Mouse (Mus musculus) T-helper 17 cell (primary cell): Measurements from ENCODE around the gene Tcam1.

Source experiments
- in situ Hi-C, 2 experiments: fragments of 300-600 bp; cut with MboI, MseI; formaldehyde crosslinking; loops; 1 replicate in 1 of 2; 2 replicates in 1 of 2; pipeline ENCODE4 v1.15.1; 2025; ENCODE audit warnings: high pct_unique_total_duplicates in 2 of 2

The Tcam1 gene

DNA sequence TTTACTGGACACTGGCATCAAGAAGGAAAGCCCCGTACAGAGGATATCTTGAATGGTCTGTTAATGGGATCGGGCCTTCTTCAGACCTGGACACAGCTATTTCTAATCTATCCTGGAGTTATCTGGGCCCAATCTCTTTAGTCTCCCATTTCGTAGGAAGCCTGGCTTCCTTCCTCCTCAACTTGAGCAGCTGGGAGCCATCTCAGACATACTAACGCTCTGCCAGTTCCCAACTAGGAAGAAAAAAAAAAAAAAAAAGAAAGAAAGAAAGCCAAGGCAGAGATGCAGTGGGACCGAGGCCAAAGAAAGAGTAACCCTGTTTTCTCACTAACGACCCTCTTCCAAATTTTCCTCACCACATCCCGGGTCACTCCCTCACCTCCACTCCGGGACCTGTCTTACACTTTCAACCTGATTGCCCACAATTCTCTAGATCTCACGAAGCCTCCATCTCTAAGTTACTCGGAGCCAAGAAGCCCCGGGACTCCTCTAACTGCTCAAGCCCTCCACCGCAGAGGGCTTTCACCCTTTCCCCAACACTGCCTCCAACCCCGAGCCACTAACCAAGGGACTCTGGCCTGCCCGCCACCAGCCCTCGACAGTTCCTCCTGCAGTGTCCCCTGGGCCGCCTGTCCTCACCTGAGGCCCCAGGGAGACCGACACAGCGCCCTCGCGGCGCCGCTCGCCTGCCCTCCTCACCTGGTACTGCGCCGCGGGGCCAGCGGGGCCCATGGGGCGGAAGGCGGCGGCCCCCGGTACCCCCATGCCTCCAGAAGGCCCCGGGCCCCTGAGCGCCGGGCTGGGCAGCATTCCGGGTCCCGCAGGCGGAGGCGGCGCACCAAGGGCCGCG lies 4.5 kb upstream of the Tcam1 start:
- in situ Hi-C loops, result loop anchor here in 1 of 2 experiments (25.0 kb wide), 1 partner anchor 1735 kb away; no protein-coding TSS in a partner anchor

DNA sequence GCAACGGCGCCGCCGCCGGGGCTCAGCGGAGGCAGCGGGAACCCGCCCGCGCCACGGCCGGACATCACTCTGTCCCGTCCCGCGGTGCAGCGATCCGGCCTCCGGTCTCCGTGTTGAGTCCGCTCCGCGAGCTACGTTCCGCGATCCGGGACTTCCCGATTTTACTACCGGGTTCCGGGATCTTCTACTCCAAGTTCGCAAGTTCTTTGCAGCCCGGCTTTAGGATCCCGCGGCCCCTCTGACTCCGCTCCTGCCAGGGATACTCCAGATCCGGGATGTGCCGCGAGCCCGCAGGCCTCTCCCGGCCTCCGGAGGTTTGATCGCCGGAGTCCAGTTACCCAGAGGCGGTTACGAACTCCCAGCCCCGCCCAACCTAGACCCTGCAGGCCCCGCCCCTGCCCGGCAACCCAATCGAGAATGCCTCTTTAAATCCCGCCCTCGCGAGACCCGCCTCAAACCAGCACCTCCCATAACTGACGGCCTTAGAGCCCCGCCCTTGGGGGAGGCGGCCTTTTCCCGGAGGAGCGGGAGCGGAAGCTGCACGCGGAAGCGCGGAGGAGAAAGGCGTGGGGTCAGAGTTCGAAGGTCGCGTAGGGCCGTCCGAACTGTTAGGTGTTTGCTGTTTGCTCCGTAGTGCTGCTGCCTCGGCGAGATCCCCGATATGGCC lies 3.7 kb upstream of the Tcam1 start, which contains the start of gene Smarcd2:
Smarcd2 (minus strand) TSS at position 329 of the 667 bp plus-strand sequence.
- in situ Hi-C loops, result loop anchor here in 1 of 2 experiments (25.0 kb wide), 1 partner anchor 1735 kb away; no protein-coding TSS in a partner anchor

DNA sequence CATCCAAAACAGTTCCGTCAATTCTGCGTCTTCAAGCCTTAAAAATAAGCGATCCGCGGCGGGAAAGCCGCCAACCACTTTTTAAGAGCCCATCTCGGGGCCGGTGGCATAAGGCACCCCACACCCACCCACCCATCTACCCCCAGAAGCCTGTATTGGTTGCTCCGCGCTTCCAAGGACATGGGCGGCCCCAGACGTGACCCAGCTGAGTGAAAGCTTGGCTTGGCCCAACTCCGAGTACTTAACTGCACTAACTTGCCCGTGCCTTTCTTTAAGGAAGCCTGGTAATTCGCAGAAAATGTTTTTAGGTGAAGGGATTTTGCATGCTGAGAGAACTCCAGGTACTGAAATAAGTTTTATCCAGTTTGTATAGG lies 3.2 kb upstream of the Tcam1 start:
- in situ Hi-C loops, result loop anchor here in 1 of 2 experiments (25.0 kb wide), 1 partner anchor 1736 kb away; no protein-coding TSS in a partner anchor

DNA sequence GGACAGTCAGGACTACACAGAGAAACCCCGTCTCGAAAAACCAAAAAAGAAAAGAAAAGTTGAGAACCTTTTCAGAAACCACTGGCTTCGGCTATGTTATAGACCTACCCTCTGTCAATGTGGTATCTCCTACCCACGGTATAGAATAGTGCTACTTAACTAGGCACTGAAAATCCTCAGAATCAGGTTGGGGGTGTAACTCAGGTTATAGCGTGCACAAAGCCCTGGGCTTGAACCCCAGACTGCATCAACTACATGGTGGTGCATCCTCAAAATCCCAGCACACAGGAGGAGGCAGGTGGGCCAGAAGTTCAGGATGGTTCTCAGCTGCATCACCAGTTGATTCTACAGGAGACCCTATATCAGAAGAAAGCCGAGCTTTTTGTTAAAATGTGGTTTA lies 2.7 kb upstream of the Tcam1 start:
- in situ Hi-C loops, result loop anchor here in 1 of 2 experiments (25.0 kb wide), 1 partner anchor 1737 kb away; no protein-coding TSS in a partner anchor

DNA sequence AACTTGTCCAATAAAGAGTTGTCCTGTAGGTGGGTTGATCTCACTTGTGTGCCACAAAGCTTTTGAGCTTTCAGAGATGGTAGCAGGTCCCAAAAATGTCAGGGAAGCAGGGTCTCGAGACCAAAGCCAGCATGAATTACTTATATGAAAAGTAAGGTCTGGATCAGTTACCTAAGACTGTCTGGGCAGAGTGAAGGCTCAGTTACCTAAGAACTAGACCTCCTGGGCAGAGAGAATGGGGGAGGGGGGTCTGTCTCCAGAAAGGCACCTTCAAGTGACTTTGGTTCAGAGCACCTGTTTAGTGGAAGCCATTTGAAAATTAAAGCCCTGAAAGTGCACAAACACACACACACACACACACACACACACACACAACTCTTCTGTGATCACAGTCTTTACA lies 2.1 kb upstream of the Tcam1 start:
- in situ Hi-C loops, result loop anchor here in 1 of 2 experiments (25.0 kb wide), 1 partner anchor 1737 kb away; no protein-coding TSS in a partner anchor

DNA sequence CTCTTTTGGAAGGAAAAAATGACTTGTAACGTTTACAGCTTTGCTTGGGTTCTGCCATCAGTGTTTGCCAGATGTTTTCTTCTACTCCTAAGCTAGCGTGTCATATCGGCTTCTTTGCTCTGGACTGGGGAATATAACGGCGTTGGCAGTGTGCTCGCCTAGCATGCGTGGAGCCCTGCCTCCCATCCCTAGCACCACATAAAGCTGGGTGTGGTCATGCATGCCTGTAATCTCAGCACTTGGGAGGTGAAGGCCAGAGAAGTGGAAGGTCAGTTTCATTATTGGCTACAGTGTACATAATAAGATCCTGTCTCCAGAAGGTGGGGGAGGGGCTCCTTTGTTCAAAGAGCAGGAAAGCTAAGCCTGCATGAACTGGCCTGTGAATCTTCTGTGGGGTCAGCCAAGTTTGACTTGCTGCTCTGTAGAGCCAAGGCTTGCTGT lies 1.5 kb upstream of the Tcam1 start:
- in situ Hi-C loops, result loop anchor here in 1 of 2 experiments (25.0 kb wide), 1 partner anchor 1738 kb away; no protein-coding TSS in a partner anchor

DNA sequence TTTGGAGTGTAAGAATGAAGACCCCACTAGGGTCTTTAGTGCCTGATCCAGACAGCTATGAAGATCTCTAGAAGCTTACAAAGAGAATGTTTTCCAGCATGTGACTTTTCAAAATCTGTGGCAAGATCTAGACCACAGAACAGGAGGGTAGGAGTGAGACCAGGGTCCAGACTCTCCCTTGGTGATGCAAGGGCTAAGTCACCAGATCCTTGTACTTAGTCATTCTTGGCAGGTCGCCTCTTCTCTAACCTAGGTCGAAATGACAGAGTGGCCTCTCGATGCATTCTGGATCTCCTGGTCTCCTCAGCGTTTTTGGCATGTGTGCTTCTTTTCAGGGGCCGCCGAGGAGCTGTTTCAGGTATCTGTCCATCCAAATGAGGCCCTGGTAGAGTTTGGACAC lies 6.0 kb downstream of the Tcam1 start:
- in situ Hi-C loops, result no loop called here

DNA sequence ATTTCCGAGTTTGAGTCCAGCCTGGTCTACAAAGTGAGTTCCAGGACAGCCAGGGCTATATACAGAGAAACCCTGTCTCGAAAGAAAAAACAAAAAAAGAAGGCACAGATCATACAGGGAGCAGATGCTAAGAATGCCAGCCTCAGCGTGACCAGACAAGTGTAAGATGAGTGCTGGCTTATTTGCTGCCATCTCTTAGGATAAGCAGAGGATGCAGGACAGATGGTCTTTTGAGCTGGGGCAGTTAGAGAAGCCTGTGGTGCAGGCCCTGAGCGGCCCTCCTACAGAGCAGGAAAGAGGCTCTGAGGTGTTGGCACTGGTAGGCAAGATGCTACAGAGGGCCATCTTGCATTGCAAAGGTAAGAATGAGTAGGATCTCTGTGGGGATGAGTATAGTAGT lies 6.9 kb downstream of the Tcam1 start:
- in situ Hi-C loops, result no loop called here

DNA sequence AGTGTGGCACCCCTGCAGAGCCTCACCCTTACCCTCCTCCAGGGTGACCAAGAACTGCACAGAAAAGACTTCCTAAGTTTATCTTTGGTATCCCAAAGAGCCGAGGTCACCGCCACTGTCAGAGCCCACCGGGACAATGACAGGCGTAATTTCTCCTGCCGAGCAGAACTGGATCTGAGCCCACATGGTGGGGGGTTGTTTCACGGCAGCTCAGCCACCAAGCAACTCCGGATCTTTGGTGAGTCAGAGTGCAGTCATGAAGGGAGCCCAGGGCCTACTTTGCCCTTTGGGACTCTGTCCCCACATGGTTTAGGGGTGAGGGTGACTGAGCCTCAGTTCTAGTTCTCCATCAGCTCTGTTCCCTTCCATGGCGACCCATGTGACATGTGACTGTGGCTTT lies 7.7 kb downstream of the Tcam1 start:
- in situ Hi-C loops, result no loop called here

DNA sequence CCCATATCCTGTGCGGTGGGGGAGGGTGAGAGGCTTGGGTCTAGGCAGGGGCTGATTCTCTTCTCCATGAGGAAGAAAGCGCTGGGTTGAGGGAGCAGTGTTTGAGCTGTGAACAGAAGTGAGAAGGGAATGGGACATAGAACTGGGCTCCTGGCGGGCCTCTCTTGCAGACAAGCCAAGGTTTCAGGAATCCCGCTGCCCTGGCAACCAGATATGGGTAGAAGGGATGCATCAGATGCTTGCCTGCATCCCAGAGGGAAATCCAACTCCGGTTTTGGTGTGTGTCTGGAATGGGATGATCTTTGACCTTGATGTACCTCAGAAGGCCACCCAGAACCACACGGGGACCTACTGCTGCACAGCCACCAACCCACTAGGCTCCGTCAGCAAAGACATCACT lies 9.7 kb downstream of the Tcam1 start:
- in situ Hi-C loops, result no loop called here

DNA sequence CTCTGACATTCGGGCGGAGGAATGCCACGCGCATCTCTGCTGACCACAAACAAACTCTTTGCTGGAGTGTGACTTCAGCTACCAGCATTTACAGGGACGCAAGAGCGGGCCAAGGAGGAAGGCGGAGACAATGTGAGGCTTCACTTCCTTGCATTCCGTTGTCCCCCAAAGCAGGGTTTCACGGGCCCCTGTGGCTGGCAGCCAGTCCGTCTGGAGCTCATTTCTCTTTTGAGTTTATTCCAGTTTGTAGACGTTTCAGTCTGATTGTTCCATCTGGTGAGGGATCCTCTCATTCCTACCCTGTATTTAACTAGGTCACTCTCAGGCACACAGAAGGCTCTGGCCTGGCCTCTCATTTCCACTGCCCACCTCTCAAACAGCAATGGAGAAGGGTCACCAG lies 10.5 kb downstream of the Tcam1 start:
- in situ Hi-C loops, result no loop called here

DNA sequence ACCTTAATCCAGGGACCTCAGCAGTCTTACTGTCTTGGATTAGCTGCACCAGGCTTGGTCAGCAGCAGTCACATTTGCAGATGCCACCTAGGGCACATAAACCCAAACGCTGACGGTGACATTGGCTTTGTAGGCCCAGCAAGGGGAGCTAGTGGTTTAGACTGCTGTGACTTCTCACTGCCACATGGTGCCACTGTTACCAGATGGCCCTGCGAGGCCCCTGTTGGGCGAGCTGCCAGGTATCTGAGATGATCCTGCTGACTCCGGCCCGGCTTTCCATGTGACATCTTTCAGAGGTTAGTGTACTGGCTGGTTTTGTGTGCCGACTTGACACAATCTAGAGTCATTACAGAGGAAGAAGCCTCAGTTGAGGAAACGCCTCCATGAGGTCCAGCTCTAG lies 12.9 kb downstream of the Tcam1 start:
- in situ Hi-C loops, result no loop called here

DNA sequence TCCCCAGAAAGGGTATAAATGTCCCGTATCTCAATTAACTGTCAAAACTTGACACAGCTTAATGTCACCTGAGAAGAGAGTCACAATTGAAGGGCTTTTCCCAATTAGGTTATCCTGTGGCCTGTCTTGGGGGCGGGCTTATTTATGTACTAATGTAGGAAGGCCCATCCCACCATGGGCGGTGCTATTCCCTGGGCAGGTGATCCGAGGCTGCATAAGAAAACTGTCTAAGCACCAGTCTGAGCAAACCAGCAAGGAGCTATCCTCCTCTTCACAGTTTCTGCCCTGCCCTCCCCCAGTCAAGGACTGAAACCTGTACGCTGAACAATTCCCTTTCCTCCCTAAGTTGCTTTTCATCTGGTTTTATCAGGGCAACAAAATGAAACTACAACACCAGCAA lies 13.9 kb downstream of the Tcam1 start:
- in situ Hi-C loops, result no loop called here

DNA sequence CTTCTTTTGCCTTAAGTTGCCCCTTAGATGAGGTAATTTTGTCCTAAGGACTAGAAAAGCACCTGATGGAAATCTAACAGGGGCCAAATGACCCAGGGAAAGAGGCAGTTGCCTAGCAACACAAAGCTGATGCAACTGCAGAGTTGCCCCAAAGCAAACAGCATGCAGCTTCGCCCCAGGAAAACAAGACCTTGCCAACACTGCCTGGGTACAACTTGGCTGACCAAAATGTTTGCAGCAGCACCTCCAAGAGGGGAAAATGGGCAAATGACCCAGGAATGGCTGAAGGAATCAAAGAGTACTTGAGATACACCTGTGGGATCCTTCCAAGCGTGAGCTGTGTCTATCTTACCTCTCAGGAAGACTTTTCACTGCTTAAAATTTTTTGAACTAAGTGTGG lies 15.4 kb downstream of the Tcam1 start:
- in situ Hi-C loops, result no loop called here

DNA sequence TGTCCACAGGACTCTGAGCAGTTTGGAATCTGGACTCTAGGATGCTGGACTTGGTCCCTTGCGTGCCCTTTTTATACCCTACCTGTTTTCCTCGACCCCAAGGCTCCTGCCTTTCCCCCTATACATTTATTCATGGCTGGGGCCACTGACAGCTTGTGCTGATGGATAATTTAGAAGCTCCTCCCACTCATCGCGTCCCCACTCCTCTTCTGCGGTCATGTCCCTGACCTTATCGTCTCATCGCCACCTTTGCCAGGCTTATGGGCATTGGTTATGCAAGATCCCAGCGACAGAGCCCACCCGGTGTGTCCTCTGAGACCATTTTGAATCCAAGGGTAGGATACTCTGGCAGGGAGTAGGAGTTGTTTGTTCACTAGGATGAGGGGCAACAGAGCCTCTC lies 25.3 kb downstream of the Tcam1 start, which contains the start of gene Gh:
Gh (minus strand) TSS at position 101 of the 400 bp plus-strand sequence.
- in situ Hi-C loops, result no loop called here

DNA sequence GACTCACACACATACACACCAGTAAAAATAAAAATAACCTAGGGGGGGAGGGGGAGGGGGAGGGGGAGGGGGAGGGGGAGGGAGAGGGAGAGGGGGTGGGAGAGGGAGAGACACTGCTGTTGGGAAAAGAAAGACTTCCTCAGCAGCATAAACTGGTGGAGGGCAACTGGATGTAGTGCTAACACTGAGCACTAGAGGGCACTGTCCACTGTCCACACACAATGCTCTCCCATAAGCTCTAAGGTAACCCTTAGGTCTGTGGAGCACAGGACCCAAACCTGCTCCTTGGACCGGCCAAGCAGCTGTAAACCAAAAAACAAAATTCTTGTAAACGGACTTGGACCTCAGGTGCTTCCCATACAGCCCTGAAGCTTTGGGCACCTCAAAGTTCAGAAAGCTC lies 26.2 kb downstream of the Tcam1 start:
- in situ Hi-C loops, result no loop called here

DNA sequence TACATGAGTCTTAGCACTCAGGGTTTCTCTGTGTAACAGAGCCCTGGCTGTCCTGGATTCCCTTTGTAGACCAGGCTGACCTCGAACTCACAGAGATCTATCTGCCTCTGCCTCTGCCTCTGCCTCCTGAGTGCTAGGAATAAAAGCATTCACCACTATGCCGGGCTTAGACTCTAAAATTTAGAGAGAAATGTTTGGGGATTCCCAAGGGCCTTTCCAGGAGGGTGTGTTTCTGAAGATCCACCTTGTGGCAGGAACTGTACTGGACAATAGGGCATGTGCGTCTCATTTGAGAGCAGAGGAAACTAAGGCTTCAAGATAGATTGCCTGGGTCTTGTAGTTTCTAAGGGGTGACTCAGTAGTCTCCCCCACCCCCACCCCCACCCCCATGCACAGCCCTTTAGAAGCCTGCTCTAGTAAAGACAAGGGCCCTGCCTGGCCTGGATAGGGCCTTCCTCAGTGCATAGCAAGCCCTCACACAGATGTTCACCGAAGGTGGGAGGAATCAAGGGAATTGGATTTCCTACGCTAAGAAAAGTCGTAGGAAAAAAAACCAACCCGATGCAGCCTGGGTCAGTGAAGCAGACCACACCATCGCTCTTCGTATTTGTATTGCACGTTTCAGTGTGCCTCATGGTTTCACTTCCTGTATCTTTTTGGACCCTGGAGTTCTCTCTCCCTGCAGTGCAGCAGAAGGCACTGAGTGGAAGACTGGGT lies 29.0 kb downstream of the Tcam1 start:
- in situ Hi-C loops, result no loop called here

DNA sequence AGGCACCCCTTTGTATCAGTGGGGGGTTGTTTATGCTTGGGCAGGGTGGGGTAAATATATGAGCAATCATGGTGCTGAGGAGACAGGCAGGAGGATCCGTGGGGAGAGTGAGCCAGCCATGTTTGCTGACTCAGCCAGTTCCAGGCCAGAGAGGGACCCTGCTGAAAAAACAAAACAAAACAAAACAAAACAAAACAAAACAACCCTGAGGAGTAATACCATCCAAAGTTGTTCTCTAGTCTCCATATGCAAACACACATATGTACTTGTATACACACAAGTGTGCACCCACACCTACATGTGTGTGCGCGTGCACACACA lies 29.6 kb downstream of the Tcam1 start:
- in situ Hi-C loops, result no loop called here

DNA sequence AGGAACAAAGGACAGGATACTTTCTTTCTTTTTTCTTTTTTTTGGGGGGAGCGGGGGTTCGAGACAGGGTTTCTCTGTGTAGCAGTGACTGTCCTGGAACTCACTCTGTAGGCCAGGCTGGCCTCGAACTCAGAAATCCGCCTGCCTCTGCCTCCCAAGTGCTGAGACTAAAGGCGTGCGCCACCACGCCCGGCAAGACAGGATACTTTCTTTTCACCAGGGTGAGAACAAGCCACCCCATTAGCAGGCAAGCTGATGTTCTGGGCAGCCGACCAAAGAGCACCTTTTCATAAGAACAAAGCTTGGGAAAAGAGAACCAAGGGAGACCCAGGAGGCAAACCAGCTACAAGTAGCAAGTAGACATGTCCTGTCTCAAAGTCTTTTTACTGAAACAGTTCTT lies 30.3 kb downstream of the Tcam1 start:
- in situ Hi-C loops, result no loop called here

DNA sequence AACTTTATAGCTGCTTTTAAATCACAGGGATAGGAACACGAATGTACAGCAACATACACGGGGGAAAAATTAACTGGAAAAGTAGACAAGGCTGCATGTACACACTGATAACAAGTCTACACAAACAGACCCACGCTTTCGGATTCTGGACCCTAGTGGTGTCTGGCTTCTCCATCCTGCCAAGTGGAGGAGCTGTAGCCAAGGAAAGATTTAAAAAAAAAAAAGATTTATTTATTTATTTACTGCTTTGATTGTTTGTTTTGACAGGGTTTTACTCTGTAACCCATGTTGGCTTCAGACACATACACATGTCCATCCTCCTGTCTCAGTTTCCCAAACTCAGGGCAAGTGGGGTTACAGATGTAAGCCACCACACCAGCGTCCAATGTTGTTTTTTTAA lies 31.0 kb downstream of the Tcam1 start:
- in situ Hi-C loops, result no loop called here

DNA sequence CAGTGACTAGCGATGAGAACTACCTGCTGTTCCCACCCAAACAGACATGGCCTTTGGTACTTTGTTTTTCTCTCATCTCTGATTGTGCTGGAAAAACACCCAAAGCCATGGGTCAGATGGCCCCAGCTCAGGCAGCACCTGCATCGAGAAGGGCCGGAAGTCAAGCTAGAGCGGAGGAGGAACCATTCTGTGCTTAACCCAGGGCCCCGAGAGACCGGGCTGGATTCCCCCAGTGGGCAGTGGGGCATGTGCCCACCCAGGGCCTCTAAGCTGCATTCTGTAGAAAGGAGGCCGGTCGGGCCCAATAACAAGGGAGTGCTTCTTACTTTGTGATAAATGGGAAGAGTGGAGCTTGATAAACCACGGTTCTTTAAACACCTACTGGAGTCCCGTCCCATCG lies 31.7 kb downstream of the Tcam1 start:
- in situ Hi-C loops, result no loop called here

DNA sequence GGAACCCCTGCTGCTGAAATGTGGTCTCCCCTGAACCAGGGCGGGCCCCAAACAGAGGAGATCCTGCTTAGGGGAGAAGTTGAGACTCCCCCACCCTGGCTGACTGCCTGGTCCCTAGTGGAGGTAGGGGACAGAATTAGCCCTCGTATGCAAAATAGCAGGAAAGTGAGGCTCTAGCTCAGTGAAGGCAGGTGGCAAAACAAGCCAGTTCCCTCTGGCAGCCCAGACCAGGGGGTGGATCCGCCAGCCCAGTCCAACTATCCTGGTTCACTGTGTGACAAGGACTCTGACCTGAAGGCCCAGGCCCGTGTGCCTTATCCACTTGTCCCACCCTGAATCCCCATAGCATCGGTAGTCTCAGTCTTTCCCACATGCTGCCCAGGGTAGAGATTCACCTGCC lies 33.7 kb downstream of the Tcam1 start:
- in situ Hi-C loops, result no loop called here
